Mouse (Mus musculus): ENCODE results near the gene Gm49673. TPM values are rescaled to one million over a fixed set of nuclear protein-coding genes. Genes with fewer than 3 reads are reported as not detected.
"Not testable (repeated sequence)": the region's sequence is repeated elsewhere in the genome, so short reads cannot be mapped to it uniquely, and the experiment has no call there.

Gene Gm49673
- polyA plus RNA-seq, 1 experiment from 2014 or later, result 0.58 TPM

DNA sequence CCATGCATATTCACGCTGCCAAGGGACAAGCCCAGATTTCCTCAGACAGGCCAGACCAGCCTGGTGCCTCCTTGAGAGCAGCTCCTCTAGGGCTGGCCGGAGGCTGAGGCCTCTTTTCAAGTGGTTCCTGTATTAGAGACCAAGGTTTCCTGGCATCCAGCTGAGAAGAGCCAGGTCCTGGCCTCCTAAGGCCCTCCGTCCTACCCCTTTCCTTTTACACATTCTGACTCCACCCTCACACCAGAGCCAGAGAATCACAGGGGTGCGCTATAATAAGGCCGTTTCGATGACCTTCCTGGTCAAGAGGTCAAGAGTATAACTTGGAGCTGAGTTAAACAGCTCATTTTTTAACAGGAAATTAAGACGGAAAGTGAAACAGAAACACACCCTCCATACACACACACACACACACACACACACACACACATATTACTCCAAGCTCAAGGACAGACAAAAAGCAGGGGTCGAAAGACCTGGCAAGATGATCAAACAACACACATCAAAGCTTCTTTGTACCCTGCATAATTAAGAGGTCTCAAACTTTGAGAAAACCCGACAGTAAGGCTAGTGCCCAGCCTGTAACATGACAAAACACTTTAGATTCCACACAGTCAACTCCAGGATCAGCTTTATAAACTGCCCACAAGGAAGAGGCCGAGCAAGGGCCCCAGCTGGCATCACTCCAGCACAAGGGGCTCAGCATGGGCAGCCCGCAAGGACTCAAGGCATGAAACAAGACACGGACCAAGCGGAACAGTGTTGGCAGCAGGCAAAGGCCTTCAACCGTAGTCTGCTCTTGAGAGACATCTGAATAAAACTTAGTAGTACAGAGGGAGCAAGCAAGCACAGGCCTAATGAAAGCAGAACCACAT lies 3.5 kb downstream of the Gm49673 start:
- WGBS, result 56% methylated on average over 10 of the region's 14 CpGs

DNA sequence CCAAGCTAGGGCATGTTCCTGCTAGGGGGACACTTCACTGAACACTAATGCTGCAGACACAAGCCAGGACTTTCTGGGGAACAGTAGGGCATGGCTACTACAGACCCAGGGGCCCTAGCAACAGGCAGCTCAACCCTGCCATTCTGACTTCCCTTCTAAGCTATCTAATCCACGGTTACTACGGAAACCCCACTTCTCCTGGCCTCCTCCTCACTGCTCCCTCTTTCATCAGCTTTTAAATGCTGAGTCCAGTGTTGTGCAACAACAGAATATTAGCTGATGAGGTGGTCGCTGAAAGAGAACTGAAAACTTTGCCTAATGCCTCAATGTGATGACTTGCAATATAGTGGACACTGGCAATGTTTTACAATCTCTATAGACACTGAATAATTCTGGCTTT lies 7.4 kb downstream of the Gm49673 start:
- not testable (repeated sequence) for ATAC-seq (ENCODE audit: low FRiP score, low TSS enrichment); H3K27ac ChIP-seq (ENCODE audit: low read depth, low read length); H3K4me3 ChIP-seq (ENCODE audit: low read length); H3K9me3 ChIP-seq (ENCODE audit: control insufficient read depth, low read length); H3K4me1 ChIP-seq (ENCODE audit: control insufficient read depth, insufficient read depth, low read length); H3K36me3 ChIP-seq (ENCODE audit: control insufficient read depth, insufficient read depth, low read length); H3K9ac ChIP-seq (ENCODE audit: low read depth, low read length); H3K4me2 ChIP-seq (replicated peaks; ENCODE audit: low read depth, low read length); H3K27me3 ChIP-seq (ENCODE audit: control insufficient read depth, insufficient read depth, low read length)
- 92% methylated on average over 3 of the region's 3 CpGs for WGBS

More for the DNA sequence above, 3.5 kb downstream of the Gm49673 start:
- H3K9me3 ChIP-seq (ENCODE audit: control insufficient read depth, low read length); H3K27ac ChIP-seq (ENCODE audit: low read depth, low read length); H3K9ac ChIP-seq (ENCODE audit: low read depth, low read length); H3K4me1 ChIP-seq (ENCODE audit: control insufficient read depth, insufficient read depth, low read length); ATAC-seq (ENCODE audit: low FRiP score, low TSS enrichment); H3K36me3 ChIP-seq (ENCODE audit: control insufficient read depth, insufficient read depth, low read length); H3K4me2 ChIP-seq (replicated peaks; ENCODE audit: low read depth, low read length); H3K4me3 ChIP-seq (ENCODE audit: low read length); H3K27me3 ChIP-seq (ENCODE audit: control insufficient read depth, insufficient read depth, low read length): not testable (repeated sequence)

DNA sequence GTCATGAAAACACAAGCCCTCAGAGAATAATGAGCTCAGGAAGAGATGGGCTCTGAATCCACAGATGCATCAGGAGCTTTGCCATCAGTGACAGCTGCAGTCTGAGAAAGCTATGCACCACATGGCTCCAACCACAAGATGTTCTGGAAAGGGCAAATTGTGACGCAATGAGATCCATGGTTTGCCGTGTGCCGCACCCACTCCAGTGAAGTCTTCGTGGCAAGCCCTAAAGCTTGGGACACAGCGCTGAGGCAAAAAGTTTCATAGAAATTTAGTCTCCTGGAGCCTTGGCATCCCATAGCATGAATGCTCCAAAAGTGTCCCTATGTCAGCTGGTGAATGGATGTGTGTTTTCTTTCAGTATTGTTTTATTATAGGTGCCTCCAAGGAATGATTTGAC lies 9.5 kb downstream of the Gm49673 start:
- 97% methylated on average over 5 of the region's 5 CpGs for WGBS
- H3K9ac ChIP-seq (ENCODE audit: low read depth, low read length); H3K27ac ChIP-seq (ENCODE audit: low read depth, low read length); H3K4me2 ChIP-seq (replicated peaks; ENCODE audit: low read depth, low read length); H3K27me3 ChIP-seq (ENCODE audit: control insufficient read depth, insufficient read depth, low read length); H3K4me1 ChIP-seq (ENCODE audit: control insufficient read depth, insufficient read depth, low read length); H3K4me3 ChIP-seq (ENCODE audit: low read length); H3K9me3 ChIP-seq (ENCODE audit: control insufficient read depth, low read length); ATAC-seq (ENCODE audit: low FRiP score, low TSS enrichment); H3K36me3 ChIP-seq (ENCODE audit: control insufficient read depth, insufficient read depth, low read length): not testable (repeated sequence)

DNA sequence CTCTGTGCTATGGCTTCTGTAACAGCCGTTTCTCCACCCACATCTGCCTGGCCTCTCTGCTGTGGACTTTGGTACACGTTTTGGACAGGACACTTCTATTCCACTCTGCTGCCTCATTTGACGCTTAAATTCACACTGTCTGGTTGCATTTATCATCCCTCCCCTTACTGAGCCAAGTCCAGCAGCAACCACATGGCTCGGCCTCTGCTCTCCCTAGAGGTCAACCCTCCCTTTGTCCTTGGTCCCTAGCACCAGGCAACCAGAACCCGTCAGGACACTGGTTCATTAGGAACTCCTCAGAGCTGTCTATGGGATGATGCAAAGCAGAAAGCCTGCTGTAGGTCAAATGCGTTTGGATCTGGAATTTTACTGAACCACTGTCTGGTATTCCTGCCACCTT lies 16.7 kb downstream of the Gm49673 start:
- not testable (repeated sequence) for H3K4me3 ChIP-seq (ENCODE audit: low read length); H3K9me3 ChIP-seq (ENCODE audit: control insufficient read depth, low read length); H3K4me2 ChIP-seq (replicated peaks; ENCODE audit: low read depth, low read length); ATAC-seq (ENCODE audit: low FRiP score, low TSS enrichment); H3K27me3 ChIP-seq (ENCODE audit: control insufficient read depth, insufficient read depth, low read length); H3K27ac ChIP-seq (ENCODE audit: low read depth, low read length); H3K36me3 ChIP-seq (ENCODE audit: control insufficient read depth, insufficient read depth, low read length); H3K4me1 ChIP-seq (ENCODE audit: control insufficient read depth, insufficient read depth, low read length); H3K9ac ChIP-seq (ENCODE audit: low read depth, low read length)
- WGBS, result no CpG with 5 or more reads among the region's 6 CpGs

DNA sequence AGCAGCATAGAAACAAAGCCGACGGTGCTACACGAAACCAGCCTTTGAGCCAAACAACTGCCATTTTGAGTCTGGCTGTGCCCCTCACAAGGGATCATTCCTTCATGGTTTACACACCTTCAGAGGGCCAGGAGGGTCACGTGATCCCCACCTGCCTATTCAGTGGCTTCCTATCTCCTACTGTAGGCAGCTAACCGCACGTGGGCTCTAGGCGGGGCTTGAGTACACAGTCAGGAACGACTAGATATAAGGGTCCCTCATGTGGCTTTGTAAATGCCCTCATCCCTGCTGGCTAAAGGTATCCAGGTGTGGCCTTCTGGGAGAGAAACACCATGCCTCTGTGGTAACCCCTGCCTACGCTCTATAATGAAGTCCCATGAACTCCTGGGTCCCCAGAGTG lies 18.0 kb downstream of the Gm49673 start:
- ATAC-seq (ENCODE audit: low FRiP score, low TSS enrichment); H3K4me2 ChIP-seq (replicated peaks; ENCODE audit: low read depth, low read length); H3K4me3 ChIP-seq (ENCODE audit: low read length); H3K27ac ChIP-seq (ENCODE audit: low read depth, low read length); H3K9me3 ChIP-seq (ENCODE audit: control insufficient read depth, low read length); H3K9ac ChIP-seq (ENCODE audit: low read depth, low read length); H3K36me3 ChIP-seq (ENCODE audit: control insufficient read depth, insufficient read depth, low read length); H3K4me1 ChIP-seq (ENCODE audit: control insufficient read depth, insufficient read depth, low read length); H3K27me3 ChIP-seq (ENCODE audit: control insufficient read depth, insufficient read depth, low read length): not testable (repeated sequence)
- 93% methylated on average over 9 of the region's 9 CpGs for WGBS

DNA sequence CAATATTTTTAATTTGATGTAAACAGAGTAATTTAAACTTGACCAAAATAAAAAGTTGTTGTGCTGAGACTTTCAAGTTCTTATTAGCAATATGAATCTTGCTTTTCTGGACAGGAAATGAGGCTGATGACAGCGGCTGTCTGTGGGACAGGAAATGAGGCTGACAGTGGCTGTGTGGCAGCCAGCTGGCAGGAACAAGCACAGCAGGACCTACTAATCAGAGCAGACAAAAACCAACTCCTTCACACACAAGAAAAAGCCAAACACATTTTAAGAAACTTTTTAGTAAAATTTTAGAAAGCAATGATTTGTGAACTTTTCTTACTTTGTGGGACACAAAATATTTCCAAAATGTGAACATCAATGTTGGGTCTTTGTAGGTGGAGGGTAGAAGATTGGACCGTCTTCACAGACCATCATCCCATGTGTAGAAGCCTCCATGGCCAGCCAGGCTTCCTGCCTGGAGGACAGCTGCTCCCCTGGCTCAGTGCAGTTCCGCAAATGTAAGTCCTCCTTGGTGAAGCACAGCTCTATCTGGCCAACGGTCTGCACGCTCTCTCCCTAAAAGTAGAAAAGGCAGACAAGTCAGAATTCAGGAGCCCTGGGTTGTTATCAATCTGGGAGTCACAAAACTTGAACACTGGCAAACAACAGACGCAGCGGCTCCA lies 19.1 kb downstream of the Gm49673 start:
- 100% methylated on average over 1 of the region's 7 CpGs for WGBS
- not testable (repeated sequence) for H3K4me3 ChIP-seq (ENCODE audit: low read length); H3K36me3 ChIP-seq (ENCODE audit: control insufficient read depth, insufficient read depth, low read length); H3K4me2 ChIP-seq (replicated peaks; ENCODE audit: low read depth, low read length); H3K27ac ChIP-seq (ENCODE audit: low read depth, low read length); H3K4me1 ChIP-seq (ENCODE audit: control insufficient read depth, insufficient read depth, low read length); H3K9ac ChIP-seq (ENCODE audit: low read depth, low read length); H3K27me3 ChIP-seq (ENCODE audit: control insufficient read depth, insufficient read depth, low read length); H3K9me3 ChIP-seq (ENCODE audit: control insufficient read depth, low read length); ATAC-seq (ENCODE audit: low FRiP score, low TSS enrichment)

DNA sequence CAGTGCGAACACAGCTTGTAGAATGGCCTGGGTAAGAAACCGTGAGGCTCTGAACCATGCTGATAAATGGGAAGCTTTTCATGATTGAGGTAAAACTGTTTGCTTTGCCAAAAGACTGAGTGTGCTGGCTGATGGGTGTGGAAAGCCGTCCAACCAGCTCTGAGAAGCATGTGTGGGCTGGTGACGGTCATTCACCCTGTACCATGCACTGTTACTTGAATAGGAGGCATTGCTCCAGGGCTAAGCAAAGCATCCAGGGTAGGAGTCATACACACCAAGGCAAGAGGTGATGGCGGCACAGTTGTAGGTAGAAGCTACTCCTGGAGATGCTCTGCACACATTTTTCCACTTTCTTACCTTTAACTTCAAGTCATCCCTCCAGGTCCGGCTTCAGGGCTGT lies 23.0 kb downstream of the Gm49673 start:
- H3K27ac ChIP-seq (ENCODE audit: low read depth, low read length); H3K9me3 ChIP-seq (ENCODE audit: control insufficient read depth, low read length); H3K36me3 ChIP-seq (ENCODE audit: control insufficient read depth, insufficient read depth, low read length); H3K27me3 ChIP-seq (ENCODE audit: control insufficient read depth, insufficient read depth, low read length); ATAC-seq (ENCODE audit: low FRiP score, low TSS enrichment); H3K4me1 ChIP-seq (ENCODE audit: control insufficient read depth, insufficient read depth, low read length); H3K4me3 ChIP-seq (ENCODE audit: low read length); H3K4me2 ChIP-seq (replicated peaks; ENCODE audit: low read depth, low read length); H3K9ac ChIP-seq (ENCODE audit: low read depth, low read length): not testable (repeated sequence)
- WGBS, result 100% methylated on average over 2 of the region's 6 CpGs

DNA sequence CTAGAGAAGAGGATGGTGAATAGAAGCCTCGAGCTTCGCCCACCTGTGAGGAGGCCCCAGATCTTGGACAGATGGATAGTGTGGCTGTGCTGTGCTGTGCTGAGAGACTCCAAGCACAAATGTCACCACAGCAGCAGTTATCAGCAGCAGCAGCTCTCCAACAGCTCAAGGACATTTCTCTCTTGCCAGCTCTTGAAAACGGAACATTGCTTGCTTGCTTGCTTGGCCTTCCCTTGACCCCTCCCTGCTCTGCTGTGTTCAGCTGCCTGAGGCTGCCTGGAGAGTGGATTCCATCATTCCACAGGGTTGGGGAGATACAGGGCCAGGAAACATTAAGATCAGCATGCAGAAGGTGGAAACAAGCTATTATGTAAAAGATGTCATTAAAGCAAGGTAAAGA lies 24.6 kb downstream of the Gm49673 start:
- ATAC-seq (ENCODE audit: low FRiP score, low TSS enrichment); H3K27me3 ChIP-seq (ENCODE audit: control insufficient read depth, insufficient read depth, low read length); H3K36me3 ChIP-seq (ENCODE audit: control insufficient read depth, insufficient read depth, low read length); H3K4me2 ChIP-seq (replicated peaks; ENCODE audit: low read depth, low read length); H3K4me1 ChIP-seq (ENCODE audit: control insufficient read depth, insufficient read depth, low read length); H3K9ac ChIP-seq (ENCODE audit: low read depth, low read length); H3K9me3 ChIP-seq (ENCODE audit: control insufficient read depth, low read length); H3K27ac ChIP-seq (ENCODE audit: low read depth, low read length); H3K4me3 ChIP-seq (ENCODE audit: low read length): not testable (repeated sequence)
- WGBS, result no CpG with 5 or more reads among the region's 3 CpGs

DNA sequence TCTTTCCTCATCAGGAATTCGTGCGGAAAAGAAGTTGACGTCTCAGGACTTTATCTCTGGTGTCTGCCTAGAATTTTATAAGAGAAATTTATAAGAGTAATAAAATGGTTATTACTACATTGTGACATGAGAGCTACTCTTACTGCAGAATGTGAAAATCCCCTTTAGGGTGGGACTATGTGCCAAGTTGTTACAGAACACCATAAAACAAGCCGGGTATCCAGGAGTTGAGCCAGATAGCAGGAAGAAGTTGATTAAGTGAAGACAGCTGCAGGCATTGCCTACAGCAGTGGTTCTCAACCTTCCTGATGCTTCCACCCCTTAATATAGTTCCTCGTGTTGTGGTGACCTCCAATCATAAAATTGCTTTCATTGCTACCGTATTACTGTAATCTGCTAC lies 30.7 kb downstream of the Gm49673 start:
- H3K9me3 ChIP-seq (ENCODE audit: control insufficient read depth, low read length); H3K9ac ChIP-seq (ENCODE audit: low read depth, low read length); H3K36me3 ChIP-seq (ENCODE audit: control insufficient read depth, insufficient read depth, low read length); H3K27me3 ChIP-seq (ENCODE audit: control insufficient read depth, insufficient read depth, low read length); H3K4me2 ChIP-seq (replicated peaks; ENCODE audit: low read depth, low read length); H3K27ac ChIP-seq (ENCODE audit: low read depth, low read length); ATAC-seq (ENCODE audit: low FRiP score, low TSS enrichment); H3K4me3 ChIP-seq (ENCODE audit: low read length); H3K4me1 ChIP-seq (ENCODE audit: control insufficient read depth, insufficient read depth, low read length): not testable (repeated sequence)
- no CpG with 5 or more reads among the region's 6 CpGs for WGBS

Measured in kidney, embryonic 14.5 days (tissue).